Mouse (Mus musculus) bone marrow, adult 2 months (tissue): ENCODE measurements around the gene Abca1.

ENCODE experiments used
- CTCF ChIP-seq: fragments of 200-500 bp; IDR thresholded peaks from 2 replicates; pipeline ENCODE4 v1.5.1; 2011; ENCODE audit warnings: low read length, control low read depth; ENCODE audit not compliant: control insufficient read depth, insufficient read depth
- POLR2A ChIP-seq: fragments of 200-500 bp; IDR thresholded peaks from 2 replicates; pipeline ENCODE4 v1.6.1; 2011; ENCODE audit warnings: low read depth, mild to moderate bottlenecking, control low read depth, low read length, borderline replicate concordance; ENCODE audit not compliant: control insufficient read depth

GRCm38 (mm10) chr4:53181479-53181878, 21.8 kb upstream of the Abca1 start:
- TF ChIP-seq CTCF, result no peak
- no peak for TF ChIP-seq POLR2A
